Mouse (Mus musculus) heart, embryonic 16.5 days (tissue): ENCODE measurements at regions not wholly inside any gene's neighbourhood (a gene's known extent, or its start where the extent isn't known, plus 50 kb on each side); places are given as distances from the start of the nearest gene placed in this dataset.

Experiments
- ATAC-seq: fragments of 200-750 bp; cut with Nextera tagmentation; replicated peaks from 2 replicates; pipeline ENCODE4 v1.8.0; 2017; ENCODE audit warnings: moderate number of reproducible peaks; ENCODE audit not compliant: insufficient read depth, low FRiP score; ENCODE audit errors: extremely low read depth
- H3K27ac ChIP-seq: fragments of 300-500 bp; sonication (generic); 2 replicates; pipeline ENCODE4 v1.5.1; 2014; ENCODE audit warnings: mild to moderate bottlenecking, low read length, control low read depth, moderate library complexity
- H3K27me3 ChIP-seq: fragments of 300-500 bp; sonication (generic); 2 replicates; pipeline ENCODE4 v1.6.1; 2014; ENCODE audit warnings: low read length, mixed read lengths; ENCODE audit not compliant: control insufficient read depth, insufficient read depth
- H3K36me3 ChIP-seq: fragments of 300-500 bp; sonication (generic); 2 replicates; pipeline ENCODE4 v1.6.1; 2014; ENCODE audit not compliant: control insufficient read depth, insufficient read depth
- H3K4me1 ChIP-seq: fragments of 300-500 bp; sonication (generic); 2 replicates; pipeline ENCODE4 v1.6.1; 2014; ENCODE audit warnings: low read length, mixed read lengths; ENCODE audit not compliant: control insufficient read depth, insufficient read depth
- H3K4me2 ChIP-seq: fragments of 300-500 bp; sonication (generic); 2 replicates; pipeline ENCODE4 v1.6.1; 2014; ENCODE audit warnings: low read depth, mild to moderate bottlenecking, control low read depth, low read length
- H3K4me3 ChIP-seq: fragments of 300-500 bp; sonication (generic); 2 replicates; pipeline ENCODE4 v1.5.1; 2014; ENCODE audit warnings: mild to moderate bottlenecking, control low read depth, low read length
- H3K9ac ChIP-seq: fragments of 300-500 bp; sonication (generic); 2 replicates; pipeline ENCODE4 v1.6.1; 2014; ENCODE audit warnings: low read length, control low read depth
- H3K9me3 ChIP-seq: fragments of 300-500 bp; sonication (generic); replicated peaks from 2 replicates; pipeline ENCODE4 v1.6.1; 2016; ENCODE audit warnings: low read length; ENCODE audit not compliant: control insufficient read depth
- WGBS: fragments of 180-500 bp; shearing (Covaris S2); extraction: QIAGEN DNeasy Blood & Tissue Kit; methylation state at CpG from one replicate; pipeline ENCODE4 v1.1.7; 2014; 5-methylcytosine and 5-hydroxymethylcytosine counted together

GRCm38 (mm10) chr8:26840745-26841680 lies 136.1 kb upstream of the Zfp703 start:
- ATAC-seq, result no peak
- WGBS, result 70% methylated on average over 12 of the region's 12 CpGs
- H3K27ac ChIP-seq, result no peak overlapping the region

GRCm38 (mm10) chr8:26843714-26844113 lies 133.4 kb upstream of the Zfp703 start:
- no peaks in the 10 kb centered on the region for H3K36me3 ChIP-seq
- no peak overlapping the region for H3K4me2 ChIP-seq
- H3K4me3 ChIP-seq, result no peak overlapping the region
- H3K27ac ChIP-seq, result no peak overlapping the region
- no peak overlapping the region for H3K9ac ChIP-seq
- no peak; the same call in 1 of the 2 replicates for ATAC-seq
- no peaks in the 10 kb centered on the region for H3K27me3 ChIP-seq
- WGBS, result 59% methylated on average over 6 of the region's 6 CpGs
- H3K9me3 ChIP-seq, result no peaks in the 10 kb centered on the region
- 0 out of 2 replicates have a peak, but pooled peaks cover 3% of the 10 kb centered on the region for H3K4me1 ChIP-seq

More at GRCm38 (mm10) chr8:26840745-26841680, 136.1 kb upstream of the Zfp703 start:
- no peaks in the 10 kb centered on the region for H3K9me3 ChIP-seq
- no peaks in the 10 kb centered on the region for H3K27me3 ChIP-seq
- H3K4me3 ChIP-seq, result no peak overlapping the region
- H3K4me2 ChIP-seq, result no peak overlapping the region
- H3K36me3 ChIP-seq, result no peaks in the 10 kb centered on the region
- H3K4me1 ChIP-seq, result 0 out of 2 replicates have a peak, but pooled peaks cover 3% of the 10 kb centered on the region
- no peak overlapping the region for H3K9ac ChIP-seq

- Histone ChIP-seq H3K27me3 (no peaks in the 10 kb centered on the region), H3K4me3 (no peak overlapping the region), H3K9me3 (no peaks in the 10 kb centered on the region), H3K27ac (no peak overlapping the region), H3K9ac (no peak overlapping the region), H3K4me1 (0 out of 2 replicates have a peak, but pooled peaks cover 6% of the 10 kb centered on the region), H3K4me2 (no peak overlapping the region), H3K36me3 (no peaks in the 10 kb centered on the region)
- no peak for ATAC-seq
- 68% methylated on average over 8 of the region's 8 CpGs for WGBS
Observed at GRCm38 (mm10) chr8:26844132-26844808, 132.9 kb upstream of the Zfp703 start.

GRCm38 (mm10) chr8:26844809-26845143 lies 132.3 kb upstream of the Zfp703 start:
- ATAC-seq, result no peak
- no peaks in the 10 kb centered on the region for H3K27me3 ChIP-seq
- no peak overlapping the region for H3K4me2 ChIP-seq
- H3K4me1 ChIP-seq, result 0 out of 2 replicates have a peak, but pooled peaks cover 6% of the 10 kb centered on the region
- no peaks in the 10 kb centered on the region for H3K9me3 ChIP-seq
- H3K4me3 ChIP-seq, result no peak overlapping the region
- WGBS, result 87% methylated on average over 6 of the region's 6 CpGs
- H3K9ac ChIP-seq, result no peak overlapping the region
- H3K27ac ChIP-seq, result no peak overlapping the region
- no peaks in the 10 kb centered on the region for H3K36me3 ChIP-seq

- 63% methylated on average over 11 of the region's 11 CpGs for WGBS
- no peak overlapping the region for H3K27ac ChIP-seq
- 0 out of 2 replicates have a peak, but pooled peaks have one; percentile 42 for ATAC-seq
Observed at GRCm38 (mm10) chr8:26845481-26846194, 131.5 kb upstream of the Zfp703 start.

GRCm38 (mm10) chr8:26847009-26847408 lies 130.1 kb upstream of the Zfp703 start:
- Histone ChIP-seq H3K9ac (no peak overlapping the region), H3K27ac (no peak overlapping the region), H3K9me3 (no peaks in the 10 kb centered on the region), H3K4me1 (0 out of 2 replicates have a peak, but pooled peaks cover 6% of the 10 kb centered on the region), H3K4me2 (no peak overlapping the region), H3K4me3 (no peak overlapping the region), H3K27me3 (0 out of 2 replicates have a peak, but pooled peaks cover 3% of the 10 kb centered on the region), H3K36me3 (no peaks in the 10 kb centered on the region)
- 81% methylated on average over 9 of the region's 9 CpGs for WGBS
- ATAC-seq, result no peak

More at GRCm38 (mm10) chr8:26845481-26846194, 131.5 kb upstream of the Zfp703 start:
- Histone ChIP-seq H3K4me2 (no peak overlapping the region), H3K27me3 (no peaks in the 10 kb centered on the region), H3K9ac (no peak overlapping the region), H3K4me1 (0 out of 2 replicates have a peak, but pooled peaks cover 6% of the 10 kb centered on the region), H3K36me3 (no peaks in the 10 kb centered on the region), H3K9me3 (no peaks in the 10 kb centered on the region), H3K4me3 (no peak overlapping the region)

- Histone ChIP-seq H3K9ac (no peak overlapping the region), H3K36me3 (no peaks in the 10 kb centered on the region), H3K27me3 (0 out of 2 replicates have a peak, but pooled peaks cover 3% of the 10 kb centered on the region), H3K4me2 (no peak overlapping the region), H3K4me1 (peaks cover 9% of the 10 kb centered on the region; the same call in 1 of the 2 replicates), H3K27ac (no peak overlapping the region), H3K4me3 (no peak overlapping the region), H3K9me3 (no peaks in the 10 kb centered on the region)
- no peak; the same call in 1 of the 2 replicates for ATAC-seq
- 62% methylated on average over 17 of the region's 17 CpGs for WGBS
Observed at GRCm38 (mm10) chr8:26848098-26848772, 128.9 kb upstream of the Zfp703 start.

GRCm38 (mm10) chr8:26848955-26849684 lies 128.0 kb upstream of the Zfp703 start:
- WGBS, result 65% methylated on average over 19 of the region's 19 CpGs
- Histone ChIP-seq H3K4me3 (no peak overlapping the region), H3K4me2 (no peak overlapping the region; the same call in 1 of the 2 replicates), H3K9ac (no peak overlapping the region), H3K27ac (no peak overlapping the region; the same call in 1 of the 2 replicates), H3K4me1 (peaks cover 9% of the 10 kb centered on the region; the same call in 1 of the 2 replicates), H3K36me3 (no peaks in the 10 kb centered on the region), H3K27me3 (0 out of 2 replicates have a peak, but pooled peaks cover 3% of the 10 kb centered on the region), H3K9me3 (no peaks in the 10 kb centered on the region)
- ATAC-seq, result no peak
